Mouse (Mus musculus) embryonic facial prominence, embryonic 11.5 days (tissue): ENCODE data around the gene M1ap. TPM values are rescaled to one million over a fixed set of nuclear protein-coding genes. Genes with fewer than 3 reads are reported as not detected.
A peak's percentile ranks its signal among the peaks of the same experiment; 100 is the strongest.

Experiments used
- ATAC-seq: fragments of 200-750 bp; cut with Nextera tagmentation; replicated peaks from 2 replicates; pipeline ENCODE4 v1.8.0; 2017; ENCODE audit warnings: low read depth; ENCODE audit not compliant: insufficient number of reproducible peaks, low FRiP score, low TSS enrichment
- DNase-seq: peaks from one replicate; pipeline ENCODE4 v3.0.0-alpha.2; 2015; ENCODE audit warnings: low spot score
- H3K27ac ChIP-seq: fragments of 300-500 bp; sonication (generic); replicated peaks from 2 replicates; pipeline ENCODE4 v1.5.1; 2014; ENCODE audit warnings: mild to moderate bottlenecking, low read depth, low read length, control low read depth
- H3K27me3 ChIP-seq: fragments of 300-500 bp; sonication (generic); 2 replicates; pipeline ENCODE4 v1.6.1; 2014; ENCODE audit warnings: mild to moderate bottlenecking, low read length, moderate library complexity, mixed read lengths; ENCODE audit not compliant: control insufficient read depth, insufficient read depth
- H3K36me3 ChIP-seq: fragments of 300-500 bp; sonication (generic); replicated peaks from 2 replicates; pipeline ENCODE4 v1.6.1; 2014; ENCODE audit warnings: low read depth, mild to moderate bottlenecking, low read length, moderate library complexity, mixed read lengths; ENCODE audit not compliant: control insufficient read depth, insufficient read depth
- H3K4me1 ChIP-seq: fragments of 300-500 bp; sonication (generic); 2 replicates; pipeline ENCODE4 v1.6.1; 2014; ENCODE audit warnings: low read length, mixed read lengths; ENCODE audit not compliant: control insufficient read depth, insufficient read depth
- H3K4me2 ChIP-seq: fragments of 300-500 bp; sonication (generic); 2 replicates; pipeline ENCODE4 v1.6.1; 2014; ENCODE audit warnings: low read depth, mild to moderate bottlenecking, control low read depth, low read length, moderate library complexity
- H3K4me3 ChIP-seq: fragments of 300-500 bp; sonication (generic); 2 replicates; pipeline ENCODE4 v1.5.1; 2014; ENCODE audit warnings: low read depth, low read length, control low read depth
- H3K9ac ChIP-seq: fragments of 300-500 bp; sonication (generic); replicated peaks from 2 replicates; pipeline ENCODE4 v1.6.1; 2014; ENCODE audit warnings: mild to moderate bottlenecking, control low read depth, low read length
- H3K9me3 ChIP-seq: fragments of 300-500 bp; sonication (generic); replicated peaks from 2 replicates; pipeline ENCODE4 v1.6.1; 2016; ENCODE audit warnings: mild to moderate bottlenecking, low read length, inconsistent platforms, mixed read lengths; ENCODE audit not compliant: control insufficient read depth
- WGBS: fragments of 180-500 bp; shearing (Covaris S2); extraction: QIAGEN DNeasy Blood & Tissue Kit; methylation state at CpG from one replicate; pipeline ENCODE4 v1.1.7; 2014; 5-methylcytosine and 5-hydroxymethylcytosine counted together
- polyA plus RNA-seq: library from polyadenylated mRNA; unstranded; fragments of >200 nt; fragmentation: Nextera tagmentation; extraction: Ambion mirVana; gene quantifications from 2 replicates; pipeline ENCODE4 v1.2.1, GENCODE M21; 2014

Gene M1ap
- polyA plus RNA-seq, 1 experiment from 2014 or later: 0.21 TPM

- no peaks in the 10 kb centered on the region for H3K36me3 ChIP-seq
- peak; percentile 72 for DNase-seq
- H3K4me1 ChIP-seq: no peaks in the 10 kb centered on the region
- H3K9me3 ChIP-seq: no peaks in the 10 kb centered on the region
- H3K9ac ChIP-seq: peak overlapping the region; percentile 58
- peak overlapping the region; percentile 85 for H3K4me2 ChIP-seq
- H3K4me3 ChIP-seq: peak overlapping the region; percentile 51
- WGBS: 0% methylated on average over 31 of the region's 31 CpGs
- peaks cover 23% of the 10 kb centered on the region for H3K27me3 ChIP-seq
- peak; percentile 61 for ATAC-seq
- peak overlapping the region; percentile 54; the same call in 1 of the 2 replicates for H3K27ac ChIP-seq
These were observed 86.1 kb downstream of the M1ap start for GRCm38 (mm10) chr6:83032769-83033191.

GRCm38 (mm10) chr6:83033249-83034185 lies 86.8 kb downstream of the M1ap start, which contains the start of the genes Dok1 and Loxl3:
Gene Dok1, minus strand, starts transcription at chr6:83033471.
Gene Loxl3, plus strand, starts transcription at chr6:83034173.
- peak within 1 kb of the TSS; percentile 58 for H3K9ac ChIP-seq
- H3K9me3 ChIP-seq: no peaks in the 10 kb centered on the region
- no peaks in the 10 kb centered on the region for H3K4me1 ChIP-seq
- peak within 1 kb of the TSS; percentile 51 for H3K4me3 ChIP-seq
- ATAC-seq: peak; percentile 72
- peak within 1 kb of the TSS; percentile 54; the same call in 1 of the 2 replicates for H3K27ac ChIP-seq
- H3K27me3 ChIP-seq: peaks cover 23% of the 10 kb centered on the region
- H3K36me3 ChIP-seq: no peaks in the 10 kb centered on the region
- under 1% methylated on average over 50 of the region's 51 CpGs for WGBS
- H3K4me2 ChIP-seq: peak within 1 kb of the TSS; percentile 85
- DNase-seq: peak; percentile 81

- H3K4me3 ChIP-seq: peak overlapping the region; percentile 51
- H3K27ac ChIP-seq: no peak overlapping the region
- WGBS: 14% methylated on average over 5 of the region's 5 CpGs
- H3K9ac ChIP-seq: peak overlapping the region; percentile 58
- H3K9me3 ChIP-seq: no peaks in the 10 kb centered on the region
- no peak for DNase-seq
- no peak for ATAC-seq
- peaks cover 23% of the 10 kb centered on the region for H3K27me3 ChIP-seq
- peak overlapping the region; percentile 85 for H3K4me2 ChIP-seq
- H3K4me1 ChIP-seq: no peaks in the 10 kb centered on the region
- no peaks in the 10 kb centered on the region for H3K36me3 ChIP-seq
These were observed 87.9 kb downstream of the M1ap start for GRCm38 (mm10) chr6:83034463-83035055.

- H3K9ac ChIP-seq: no peak overlapping the region
- H3K9me3 ChIP-seq: no peaks in the 10 kb centered on the region
- no peaks in the 10 kb centered on the region for H3K4me1 ChIP-seq
- no peak for DNase-seq
- ATAC-seq: no peak
- peaks cover 4% of the 10 kb centered on the region for H3K27me3 ChIP-seq
- no peak overlapping the region for H3K4me3 ChIP-seq
- WGBS: 73% methylated on average over 8 of the region's 8 CpGs
- H3K4me2 ChIP-seq: no peak overlapping the region
- H3K27ac ChIP-seq: no peak overlapping the region
- H3K36me3 ChIP-seq: no peaks in the 10 kb centered on the region
These were observed 90.5 kb downstream of the M1ap start for GRCm38 (mm10) chr6:83037188-83037587.

GRCm38 (mm10) chr6:83038496-83039012 lies 91.9 kb downstream of the M1ap start:
- ATAC-seq: no peak
- Histone ChIP-seq H3K4me1 (no peaks in the 10 kb centered on the region), H3K9ac (no peak overlapping the region; the same call in 1 of the 2 replicates), H3K4me3 (no peak overlapping the region), H3K27me3 (no peaks in the 10 kb centered on the region), H3K9me3 (no peaks in the 10 kb centered on the region), H3K4me2 (peak overlapping the region; percentile 48), H3K36me3 (no peaks in the 10 kb centered on the region), H3K27ac (no peak overlapping the region)
- 9% methylated on average over 24 of the region's 24 CpGs for WGBS
- DNase-seq: peak; percentile 85

- Histone ChIP-seq H3K9me3 (no peaks in the 10 kb centered on the region), H3K4me1 (no peaks in the 10 kb centered on the region), H3K27ac (no peak overlapping the region), H3K4me2 (no peak overlapping the region), H3K9ac (no peak overlapping the region), H3K4me3 (no peak overlapping the region), H3K27me3 (no peaks in the 10 kb centered on the region), H3K36me3 (no peaks in the 10 kb centered on the region)
- ATAC-seq (no peak), DNase-seq (no peak)
- WGBS: 77% methylated on average over 5 of the region's 5 CpGs
These were observed 93.9 kb downstream of the M1ap start for GRCm38 (mm10) chr6:83040601-83041000.

GRCm38 (mm10) chr6:83043561-83043960 lies 96.9 kb downstream of the M1ap start:
- ATAC-seq (no peak), DNase-seq (no peak)
- H3K4me3 ChIP-seq: no peak overlapping the region
- no peak overlapping the region for H3K9ac ChIP-seq
- H3K4me1 ChIP-seq: no peaks in the 10 kb centered on the region
- no peaks in the 10 kb centered on the region for H3K9me3 ChIP-seq
- no peak overlapping the region for H3K4me2 ChIP-seq
- no peak overlapping the region for H3K27ac ChIP-seq
- 64% methylated on average over 6 of the region's 6 CpGs for WGBS
- H3K36me3 ChIP-seq: no peaks in the 10 kb centered on the region
- no peaks in the 10 kb centered on the region for H3K27me3 ChIP-seq
